Mouse (Mus musculus) macrophage (primary cell): Measurements from ENCODE around the gene Ripk3. TPM values are rescaled to one million over a fixed set of nuclear protein-coding genes. Genes with fewer than 3 reads are reported as not detected.

Experiments used
- H3K27ac ChIP-seq: fragments of 350-480 bp; formaldehyde crosslinking; 2 replicates; pipeline ENCODE4 v1.9.0; 2021
- H3K36me3 ChIP-seq: fragments of 350-480 bp; formaldehyde crosslinking; 2 replicates; pipeline ENCODE4 v1.9.0; 2021; ENCODE audit errors: inconsistent target
- H3K4me3 ChIP-seq: fragments of 350-480 bp; formaldehyde crosslinking; 2 replicates; pipeline ENCODE4 v1.9.0; 2021; ENCODE audit errors: inconsistent target
- H3K79me2 ChIP-seq: fragments of 350-480 bp; formaldehyde crosslinking; 2 replicates; pipeline ENCODE4 v1.9.0; 2021; ENCODE audit errors: inconsistent target
- WGBS: methylation state at CpG from one replicate; pipeline ENCODE4 v1.1.7; 2026; ENCODE audit warnings: inconsistent platforms; ENCODE audit not compliant: missing documents; 5-methylcytosine and 5-hydroxymethylcytosine counted together
- polyA plus RNA-seq: library from polyadenylated mRNA; stranded (reverse); fragments of 250-400 nt; gene quantifications from 3 replicates; pipeline ENCODE4 v1.2.4, GENCODE M21; 2018; ENCODE audit warnings: inconsistent platforms

Gene Ripk3
- polyA plus RNA-seq, 1 experiment from 2014 or later, result 11.7 TPM

- Histone ChIP-seq H3K79me2 (no peaks in the 10 kb centered on the region), H3K4me3 (no peak overlapping the region), H3K27ac (no peak overlapping the region), H3K36me3 (no peaks in the 10 kb centered on the region)
- 73% methylated on average over 9 of the region's 9 CpGs for WGBS
Measured at GRCm38 (mm10) chr14:55782361-55782960, 6.2 kb downstream of the Ripk3 start.

GRCm38 (mm10) chr14:55781310-55781709, 7.4 kb downstream of the Ripk3 start:
- Histone ChIP-seq H3K36me3 (no peaks in the 10 kb centered on the region), H3K27ac (no peak overlapping the region), H3K4me3 (no peak overlapping the region), H3K79me2 (no peaks in the 10 kb centered on the region)
- 25% methylated on average over 14 of the region's 14 CpGs for WGBS

GRCm38 (mm10) chr14:55780736-55781135, 7.9 kb downstream of the Ripk3 start:
- Histone ChIP-seq H3K4me3 (no peak overlapping the region), H3K79me2 (no peaks in the 10 kb centered on the region), H3K36me3 (no peaks in the 10 kb centered on the region), H3K27ac (no peak overlapping the region)
- 75% methylated on average over 11 of the region's 11 CpGs for WGBS

GRCm38 (mm10) chr14:55779656-55780055, 9.0 kb downstream of the Ripk3 start:
- Histone ChIP-seq H3K4me3 (no peak overlapping the region), H3K79me2 (no peaks in the 10 kb centered on the region), H3K27ac (no peak overlapping the region), H3K36me3 (no peaks in the 10 kb centered on the region)
- WGBS, result 84% methylated on average over 13 of the region's 16 CpGs

- no peaks in the 10 kb centered on the region for H3K79me2 ChIP-seq
- WGBS, result 97% methylated on average over 15 of the region's 15 CpGs
- no peak overlapping the region for H3K4me3 ChIP-seq
- H3K36me3 ChIP-seq, result no peaks in the 10 kb centered on the region
- H3K27ac ChIP-seq, result no peak overlapping the region
Measured at GRCm38 (mm10) chr14:55778686-55779085, 10.0 kb downstream of the Ripk3 start.

- H3K27ac ChIP-seq, result no peak overlapping the region
- no peaks in the 10 kb centered on the region for H3K36me3 ChIP-seq
- WGBS, result 64% methylated on average over 11 of the region's 11 CpGs
- no peaks in the 10 kb centered on the region for H3K79me2 ChIP-seq
- no peak overlapping the region for H3K4me3 ChIP-seq
Measured at GRCm38 (mm10) chr14:55777806-55778205, 10.9 kb downstream of the Ripk3 start.

- no peaks in the 10 kb centered on the region for H3K36me3 ChIP-seq
- H3K27ac ChIP-seq, result no peak overlapping the region
- 52% methylated on average over 3 of the region's 3 CpGs for WGBS
- no peak overlapping the region for H3K4me3 ChIP-seq
- no peaks in the 10 kb centered on the region for H3K79me2 ChIP-seq
Measured at GRCm38 (mm10) chr14:55777176-55777575, 11.5 kb downstream of the Ripk3 start.

- Histone ChIP-seq H3K79me2 (no peaks in the 10 kb centered on the region), H3K27ac (no peak overlapping the region), H3K36me3 (no peaks in the 10 kb centered on the region), H3K4me3 (no peak overlapping the region)
- 65% methylated on average over 7 of the region's 7 CpGs for WGBS
Measured at GRCm38 (mm10) chr14:55776711-55777110, 12.0 kb downstream of the Ripk3 start.

GRCm38 (mm10) chr14:55769087-55769703, 19.5 kb downstream of the Ripk3 start:
- Histone ChIP-seq H3K4me3 (no peak overlapping the region), H3K27ac (no peak overlapping the region), H3K79me2 (no peaks in the 10 kb centered on the region), H3K36me3 (no peaks in the 10 kb centered on the region)
- 93% methylated on average over 15 of the region's 16 CpGs for WGBS

- Histone ChIP-seq H3K27ac (no peak overlapping the region), H3K4me3 (no peak overlapping the region), H3K79me2 (no peaks in the 10 kb centered on the region), H3K36me3 (no peaks in the 10 kb centered on the region)
- WGBS, result 55% methylated on average over 6 of the region's 6 CpGs
Measured at GRCm38 (mm10) chr14:55768555-55768954, 20.1 kb downstream of the Ripk3 start.

GRCm38 (mm10) chr14:55767519-55768414, 20.9 kb downstream of the Ripk3 start:
- Histone ChIP-seq H3K79me2 (no peaks in the 10 kb centered on the region), H3K27ac (no peak overlapping the region), H3K36me3 (no peaks in the 10 kb centered on the region), H3K4me3 (no peak overlapping the region)
- WGBS, result 17% methylated on average over 52 of the region's 52 CpGs

- H3K4me3 ChIP-seq, result no peak within 1 kb of the TSS
- no peaks in the 10 kb centered on the region for H3K79me2 ChIP-seq
- WGBS, result 34% methylated on average over 4 of the region's 4 CpGs
- H3K27ac ChIP-seq, result peak within 1 kb of the TSS; percentile 71; the same call in 1 of the 2 replicates
- no peaks in the 10 kb centered on the region for H3K36me3 ChIP-seq
Measured at GRCm38 (mm10) chr14:55765696-55766095, 23.0 kb downstream of the Ripk3 start, which contains the start of gene Ltb4r1. TSS of gene Ltb4r1 (plus strand) at chr14:55765962.

- no peaks in the 10 kb centered on the region for H3K36me3 ChIP-seq
- peak overlapping the region; percentile 71 for H3K27ac ChIP-seq
- 5% methylated on average over 7 of the region's 7 CpGs for WGBS
- H3K4me3 ChIP-seq, result no peak overlapping the region
- H3K79me2 ChIP-seq, result no peaks in the 10 kb centered on the region
Measured at GRCm38 (mm10) chr14:55763166-55763565, 25.5 kb downstream of the Ripk3 start.

- WGBS, result 23% methylated on average over 74 of the region's 77 CpGs
- no peaks in the 10 kb centered on the region for H3K79me2 ChIP-seq
- peak overlapping the region; percentile 71 for H3K27ac ChIP-seq
- no peak overlapping the region for H3K4me3 ChIP-seq
- no peaks in the 10 kb centered on the region for H3K36me3 ChIP-seq
Measured at GRCm38 (mm10) chr14:55762001-55762821, 26.5 kb downstream of the Ripk3 start.
